Mouse (Mus musculus): ENCODE measurements around the gene Larp6.

- TF ChIP-seq CTCF (IDR thresholded peaks at IDR 0.05; ENCODE audit: low read depth) (no peak), EP300 (IDR thresholded peaks at IDR 0.05; ENCODE audit: low read depth) (no peak)
These were observed 47.9 kb upstream of the Larp6 start for GRCm38 (mm10) chr9:60664866-60665265.

Data from heart, postnatal 0 days (tissue).